ENCODE assay signal across 8 mouse cellular contexts in genomic region chr7:137313904-137314691, GRCm38 (mm10). TPM values are rescaled to one million over a fixed set of nuclear protein-coding genes. Genes with fewer than 3 reads are reported as not detected.
DNase-seq lines count a peak whose midpoint lies in the region; ATAC-seq and TF ChIP-seq lines count a peak whose summit lies in the region.

TSS of gene Ebf3 (minus strand) at chr7:137314445.

- no peak within 1 kb of the TSS for H3K27ac ChIP-seq in CH12.LX (ENCODE audit: insufficient read depth, low read depth)
- H3K27ac ChIP-seq in forebrain, postnatal 0 days (ENCODE audit: low read depth, low read length) = no peak within 1 kb of the TSS
- H3K27ac ChIP-seq in hindbrain, embryonic 12.5 days = peak within 1 kb of the TSS; percentile 99
- peak within 1 kb of the TSS; percentile 84 for H3K27ac ChIP-seq in midbrain, postnatal 0 days (ENCODE audit: low read depth, low read length)

- in situ Hi-C loops in CH12.LX (cut with MboI; ENCODE audit: low pct_ligation_motif_present, low pct_unique_long_range_greater_than_20kb, low sequenced_read_pairs) = no loop called here

- TF ChIP-seq EP300 in CH12.LX (IDR thresholded peaks at IDR 0.05; ENCODE audit: low read length) = no peak

- H3K27me3 ChIP-seq in CH12.LX (replicated peaks) = peaks cover 2% of the 10 kb centered on the region
- H3K27me3 ChIP-seq in forebrain, postnatal 0 days (ENCODE audit: insufficient read depth, low read length) = peaks cover 88% of the 10 kb centered on the region
- H3K27me3 ChIP-seq in hindbrain, embryonic 12.5 days = peaks cover 40% of the 10 kb centered on the region
- peaks cover 22% of the 10 kb centered on the region for H3K27me3 ChIP-seq in midbrain, postnatal 0 days (ENCODE audit: insufficient read depth, low read length)

- WGBS in forebrain, postnatal 0 days = under 1% methylated on average over 111 of the region's 127 CpGs
- WGBS in hindbrain, embryonic 12.5 days = under 1% methylated on average over 80 of the region's 127 CpGs
- WGBS in midbrain, postnatal 0 days = under 1% methylated on average over 77 of the region's 127 CpGs

- ATAC-seq in forebrain, postnatal 0 days = peak; percentile 87
- peak; percentile 75 for ATAC-seq in hindbrain, embryonic 12.5 days (ENCODE audit: low FRiP score)
- ATAC-seq in midbrain, postnatal 0 days (ENCODE audit: low FRiP score) = peak; percentile 83

- H3K79me2 ChIP-seq in CH12.LX (replicated peaks; ENCODE audit: control insufficient read depth, extremely low read depth, insufficient read depth, poor library complexity, severe bottlenecking) = no peaks in the 10 kb centered on the region

- no peak for TF ChIP-seq POLR2A in CH12.LX (IDR thresholded peaks at IDR 0.05; ENCODE audit: low read depth, low read length)

- peak within 1 kb of the TSS; percentile 29 for H3K9ac ChIP-seq in CH12.LX (ENCODE audit: insufficient read depth, low read depth)
- peak within 1 kb of the TSS; percentile 14; the same call in 1 of the 2 replicates for H3K9ac ChIP-seq in forebrain, postnatal 0 days
- peak within 1 kb of the TSS; percentile 97 for H3K9ac ChIP-seq in hindbrain, embryonic 12.5 days
- peak within 1 kb of the TSS; percentile 70 for H3K9ac ChIP-seq in midbrain, postnatal 0 days (replicated peaks; ENCODE audit: low read length, poor library complexity, severe bottlenecking)

- H3K4me3 ChIP-seq in CH12.LX (replicated peaks in 1 of 3; ENCODE audit: low read depth in 2 of 3, low read length in 2 of 3, poor library complexity in 1 of 3) = peak within 1 kb of the TSS; percentile 5 to 73 (median 23)
- peak within 1 kb of the TSS; percentile 37 for H3K4me3 ChIP-seq in forebrain, postnatal 0 days (ENCODE audit: low read depth, low read length)
- peak within 1 kb of the TSS; percentile 91 for H3K4me3 ChIP-seq in hindbrain, embryonic 12.5 days
- H3K4me3 ChIP-seq in midbrain, postnatal 0 days (ENCODE audit: low read depth, low read length) = peak within 1 kb of the TSS; percentile 56

- H3K9me3 ChIP-seq in CH12.LX (replicated peaks; ENCODE audit: low read length) = peaks cover 68% of the 10 kb centered on the region
- H3K9me3 ChIP-seq in forebrain, postnatal 0 days (ENCODE audit: low read length) = no peaks in the 10 kb centered on the region
- no peaks in the 10 kb centered on the region for H3K9me3 ChIP-seq in hindbrain, embryonic 12.5 days (replicated peaks)
- no peaks in the 10 kb centered on the region for H3K9me3 ChIP-seq in midbrain, postnatal 0 days (ENCODE audit: low read length)

- no peak for DNase-seq in CH12.LX (ENCODE audit: extremely low read depth)
- peak; percentile 91 for DNase-seq in adrenal gland, adult 2 months
- peak; percentile 70 for DNase-seq in forebrain, postnatal 0 days
- peak; percentile 77 for DNase-seq in liver
- peak; percentile 93 for DNase-seq in midbrain, postnatal 0 days (ENCODE audit: low spot score)
- DNase-seq in thymus, postnatal 0 days (ENCODE audit: low spot score) = peak; percentile 78
- no peak for DNase-seq in frontal cortex, postnatal 14 days (ENCODE audit: low spot score in 2 of 2)

- TF ChIP-seq CTCF in CH12.LX (conservative IDR thresholded peaks at IDR 0.05 in 1 of 2, IDR thresholded peaks at IDR 0.05 in 1 of 2; ENCODE audit: low read depth in 2 of 2, low read length in 2 of 2) = no peak
- TF ChIP-seq CTCF in forebrain, postnatal 0 days (IDR thresholded peaks at IDR 0.05; ENCODE audit: low read depth) = no peak
- TF ChIP-seq CTCF in midbrain, postnatal 0 days (IDR thresholded peaks at IDR 0.05) = no peak

- dilution Hi-C loops in CH12.LX (cut with MboI; ENCODE audit: extremely low pct_ligation_motif_present, extremely low pct_unique_long_range_greater_than_20kb, low sequenced_read_pairs) = no loop called here

- TF ChIP-seq RAD21 in CH12.LX (IDR thresholded peaks at IDR 0.05; ENCODE audit: low read depth, low read length) = no peak

- H3K36me3 ChIP-seq in CH12.LX (replicated peaks in 1 of 2; ENCODE audit: control insufficient read depth in 1 of 2, insufficient read depth in 1 of 2, low read length in 1 of 2) = no peaks in the 10 kb centered on the region
- no peaks in the 10 kb centered on the region for H3K36me3 ChIP-seq in forebrain, postnatal 0 days (ENCODE audit: insufficient read depth)
- 0 out of 2 replicates have a peak, but pooled peaks cover 3% of the 10 kb centered on the region for H3K36me3 ChIP-seq in hindbrain, embryonic 12.5 days
- no peaks in the 10 kb centered on the region for H3K36me3 ChIP-seq in midbrain, postnatal 0 days (ENCODE audit: insufficient read depth, low read length)

- peaks cover 0 to 9% of the 10 kb centered on the region in 2 experiments; a peak in 2 of 4 replicates for H3K4me1 ChIP-seq in CH12.LX (ENCODE audit: control insufficient read depth in 1 of 2, insufficient read depth in 2 of 2)
- no peaks in the 10 kb centered on the region; the same call in 1 of the 2 replicates for H3K4me1 ChIP-seq in forebrain, postnatal 0 days (ENCODE audit: insufficient read depth)
- H3K4me1 ChIP-seq in hindbrain, embryonic 12.5 days = peaks cover 59% of the 10 kb centered on the region
- H3K4me1 ChIP-seq in midbrain, postnatal 0 days (ENCODE audit: insufficient read depth, low read length) = no peaks in the 10 kb centered on the region

- peak within 1 kb of the TSS; percentile 71 for H3K4me2 ChIP-seq in CH12.LX (ENCODE audit: insufficient read depth, low read depth, poor library complexity, severe bottlenecking)
- H3K4me2 ChIP-seq in forebrain, postnatal 0 days (ENCODE audit: low read depth) = peak within 1 kb of the TSS; percentile 64
- H3K4me2 ChIP-seq in hindbrain, embryonic 12.5 days (replicated peaks) = peak within 1 kb of the TSS; percentile 89
- peak within 1 kb of the TSS; percentile 81 for H3K4me2 ChIP-seq in midbrain, postnatal 0 days (ENCODE audit: low read depth, low read length, poor library complexity, severe bottlenecking)

TF ChIP-seq in CH12.LX, 34 proteins besides CTCF, POLR2A, EP300 and RAD21:
- no peak for TF ChIP-seq ZMIZ1 (IDR thresholded peaks at IDR 0.05; ENCODE audit: low read depth, low read length)
- no peak for TF ChIP-seq ZNF384 (IDR thresholded peaks at IDR 0.05; ENCODE audit: low read depth, low read length)
- TF ChIP-seq USF1 (IDR thresholded peaks at IDR 0.05; ENCODE audit: low read depth, low read length) = no peak
- TF ChIP-seq NELFE (IDR thresholded peaks at IDR 0.05; ENCODE audit: low read depth, low read length) = no peak
- no peak for TF ChIP-seq IRF4 (IDR thresholded peaks at IDR 0.05; ENCODE audit: low read depth, low read length)
- TF ChIP-seq NRF1 (IDR thresholded peaks at IDR 0.05; ENCODE audit: low read depth, low read length) = no peak
- no peak for TF ChIP-seq ZKSCAN1 (IDR thresholded peaks at IDR 0.05; ENCODE audit: borderline replicate concordance, low read depth, low read length)
- TF ChIP-seq TBP (conservative IDR thresholded peaks at IDR 0.05; ENCODE audit: low read depth, low read length) = no peak
TF ChIP-seq in CH12.LX: peak in this region for 0.

RNA-seq across cellular contexts. Expression of gene Ebf3, which starts in this region (rescaled TPM):
- total RNA-seq in CH12.LX (2012; rRNA removed) (0.38 and 0.89 TPM in 2 replicates), CH12.LX (2014; rRNA removed) (not detected in 2 replicates)
- polyA plus RNA-seq in CH12.LX (2012; ENCODE audit: insufficient read length, low read depth) = 0.10 and 0.11 TPM in 2 replicates
- total RNA-seq in adrenal gland, adult 2 months (2021) = 1 to 10 TPM; 4.5 to 8.7 TPM
- 3.7 and 5.0 TPM in 2 replicates for polyA plus RNA-seq in adrenal gland, adult 2 months (2012; rRNA removed)
- total RNA-seq in forebrain, postnatal 0 days (2014; rRNA removed) = 5.8 and 14.0 TPM in 2 replicates
- 0.39 and 0.67 TPM in 2 replicates for polyA plus RNA-seq in forebrain, postnatal 0 days (2015; fragmentation: Nextera tagmentation; extraction: Ambion mirVana)
- 23.0 and 23.4 TPM in 2 replicates for polyA plus RNA-seq in hindbrain, embryonic 12.5 days (2016; fragmentation: Nextera tagmentation; extraction: Ambion mirVana)
- total RNA-seq in midbrain, postnatal 0 days (2014; rRNA removed) = 90.4 and 103 TPM in 2 replicates
- 5.3 and 7.1 TPM in 2 replicates for polyA plus RNA-seq in midbrain, postnatal 0 days (2015; fragmentation: Nextera tagmentation; extraction: Ambion mirVana)
- 0.30 and 0.39 TPM in 2 replicates for polyA plus RNA-seq in thymus, postnatal 0 days (2015; fragmentation: Nextera tagmentation; extraction: Ambion mirVana)

Comparison
In these comparisons a context has a peak if more than half of its experiments do, and no peak if none do; other contexts are left out.
1. Peak in DNase-seq in thymus, postnatal 0 days; RNA of the gene not detected or under 1 TPM.
2. DNase-seq: peak in adrenal gland, adult 2 months (single experiment), forebrain, postnatal 0 days (single experiment), liver (single experiment) and midbrain, postnatal 0 days (single experiment); none in CH12.LX (single experiment) and frontal cortex, postnatal 14 days (0 of 2).
3. H3K27ac ChIP-seq: peak in hindbrain, embryonic 12.5 days (single experiment) and midbrain, postnatal 0 days (single experiment); none in CH12.LX (single experiment) and forebrain, postnatal 0 days (single experiment).
4. H3K4me3 ChIP-seq: peak in every context shown above with its lines; median percentile 91 in hindbrain, embryonic 12.5 days; 56 in midbrain, postnatal 0 days; 37 in forebrain, postnatal 0 days; 23 in CH12.LX.
5. H3K9ac ChIP-seq: peak in every context shown above with its lines; median percentile 97 in hindbrain, embryonic 12.5 days; 70 in midbrain, postnatal 0 days; 29 in CH12.LX; 14 in forebrain, postnatal 0 days.
6. Peak in every context shown above with its lines, with median percentiles within 50 percentile points of each other: H3K4me2 ChIP-seq and ATAC-seq.